Mouse (Mus musculus): ENCODE measurements around the gene Atp2b4. TPM values are rescaled to one million over a fixed set of nuclear protein-coding genes. Genes with fewer than 3 reads are reported as not detected.
A peak's percentile ranks its signal among the peaks of the same experiment; 100 is the strongest.

Atp2b4 gene
- polyA plus RNA-seq, 1 experiment from 2014 or later = 13.4 TPM

- Histone ChIP-seq H3K4me2 (ENCODE audit: low read length) (no peak overlapping the region), H3K4me1 (ENCODE audit: control insufficient read depth, insufficient read depth, low read length) (peaks cover 18% of the 10 kb centered on the region), H3K36me3 (ENCODE audit: control insufficient read depth, insufficient read depth, low read length) (no peaks in the 10 kb centered on the region), H3K9ac (ENCODE audit: low read depth, low read length) (no peak overlapping the region), H3K4me3 (ENCODE audit: low read depth, low read length) (no peak overlapping the region), H3K9me3 (replicated peaks; ENCODE audit: control insufficient read depth, low read length, poor library complexity, severe bottlenecking) (no peaks in the 10 kb centered on the region), H3K27ac (ENCODE audit: low read length) (no peak overlapping the region), H3K27me3 (ENCODE audit: control insufficient read depth, insufficient read depth, low read depth, low read length) (no peaks in the 10 kb centered on the region)
- 68% methylated on average over 7 of the region's 7 CpGs for WGBS
- no peak for ATAC-seq
These were observed 25.4 kb upstream of the Atp2b4 start for GRCm38 (mm10) chr1:133826193-133826592.

- Histone ChIP-seq H3K36me3 (ENCODE audit: control insufficient read depth, insufficient read depth, low read length) (no peaks in the 10 kb centered on the region), H3K4me3 (ENCODE audit: low read depth, low read length) (no peak overlapping the region), H3K9ac (ENCODE audit: low read depth, low read length) (no peak overlapping the region), H3K4me2 (ENCODE audit: low read length) (no peak overlapping the region), H3K27ac (ENCODE audit: low read length) (no peak overlapping the region), H3K27me3 (ENCODE audit: control insufficient read depth, insufficient read depth, low read depth, low read length) (no peaks in the 10 kb centered on the region), H3K9me3 (replicated peaks; ENCODE audit: control insufficient read depth, low read length, poor library complexity, severe bottlenecking) (no peaks in the 10 kb centered on the region), H3K4me1 (ENCODE audit: control insufficient read depth, insufficient read depth, low read length) (peaks cover 18% of the 10 kb centered on the region)
- peak; percentile 57; the same call in 1 of the 2 replicates for ATAC-seq
- WGBS = 8% methylated on average over 8 of the region's 8 CpGs
These were observed 24.7 kb upstream of the Atp2b4 start for GRCm38 (mm10) chr1:133825543-133825942.

GRCm38 (mm10) chr1:133825140-133825539 lies 24.3 kb upstream of the Atp2b4 start:
- no peak for ATAC-seq
- Histone ChIP-seq H3K9me3 (replicated peaks; ENCODE audit: control insufficient read depth, low read length, poor library complexity, severe bottlenecking) (no peaks in the 10 kb centered on the region), H3K9ac (ENCODE audit: low read depth, low read length) (no peak overlapping the region), H3K4me2 (ENCODE audit: low read length) (no peak overlapping the region), H3K36me3 (ENCODE audit: control insufficient read depth, insufficient read depth, low read length) (no peaks in the 10 kb centered on the region), H3K4me3 (ENCODE audit: low read depth, low read length) (no peak overlapping the region), H3K27me3 (ENCODE audit: control insufficient read depth, insufficient read depth, low read depth, low read length) (no peaks in the 10 kb centered on the region), H3K27ac (ENCODE audit: low read length) (no peak overlapping the region), H3K4me1 (ENCODE audit: control insufficient read depth, insufficient read depth, low read length) (peaks cover 18% of the 10 kb centered on the region)
- WGBS = 39% methylated on average over 2 of the region's 2 CpGs

GRCm38 (mm10) chr1:133821144-133821543 lies 20.3 kb upstream of the Atp2b4 start:
- 58% methylated on average over 5 of the region's 5 CpGs for WGBS
- Histone ChIP-seq H3K9me3 (replicated peaks; ENCODE audit: control insufficient read depth, low read length, poor library complexity, severe bottlenecking) (no peaks in the 10 kb centered on the region), H3K4me1 (ENCODE audit: control insufficient read depth, insufficient read depth, low read length) (peaks cover 13% of the 10 kb centered on the region), H3K27ac (ENCODE audit: low read length) (no peak overlapping the region), H3K36me3 (ENCODE audit: control insufficient read depth, insufficient read depth, low read length) (no peaks in the 10 kb centered on the region), H3K4me3 (ENCODE audit: low read depth, low read length) (no peak overlapping the region), H3K27me3 (ENCODE audit: control insufficient read depth, insufficient read depth, low read depth, low read length) (no peaks in the 10 kb centered on the region), H3K9ac (ENCODE audit: low read depth, low read length) (no peak overlapping the region), H3K4me2 (ENCODE audit: low read length) (no peak overlapping the region)
- no peak for ATAC-seq

- no peak overlapping the region for H3K4me3 ChIP-seq (ENCODE audit: low read depth, low read length)
- no peaks in the 10 kb centered on the region for H3K36me3 ChIP-seq (ENCODE audit: control insufficient read depth, insufficient read depth, low read length)
- H3K27ac ChIP-seq (ENCODE audit: low read length) = no peak overlapping the region
- H3K4me1 ChIP-seq (ENCODE audit: control insufficient read depth, insufficient read depth, low read length) = peaks cover 7% of the 10 kb centered on the region
- H3K9ac ChIP-seq (ENCODE audit: low read depth, low read length) = no peak overlapping the region
- no peak for ATAC-seq
- no peaks in the 10 kb centered on the region for H3K9me3 ChIP-seq (replicated peaks; ENCODE audit: control insufficient read depth, low read length, poor library complexity, severe bottlenecking)
- H3K4me2 ChIP-seq (ENCODE audit: low read length) = no peak overlapping the region
- H3K27me3 ChIP-seq (ENCODE audit: control insufficient read depth, insufficient read depth, low read depth, low read length) = no peaks in the 10 kb centered on the region
- WGBS = 63% methylated on average over 1 of the region's 2 CpGs
These were observed 19.3 kb upstream of the Atp2b4 start for GRCm38 (mm10) chr1:133820100-133820499.

GRCm38 (mm10) chr1:133818531-133818930 lies 17.7 kb upstream of the Atp2b4 start:
- no peak for ATAC-seq
- H3K27me3 ChIP-seq (ENCODE audit: control insufficient read depth, insufficient read depth, low read depth, low read length) = no peaks in the 10 kb centered on the region
- WGBS = 75% methylated on average over 2 of the region's 2 CpGs

GRCm38 (mm10) chr1:133815747-133816491 lies 15.1 kb upstream of the Atp2b4 start:
- H3K9ac ChIP-seq (ENCODE audit: low read depth, low read length) = no peak overlapping the region
- H3K27me3 ChIP-seq (ENCODE audit: control insufficient read depth, insufficient read depth, low read depth, low read length) = no peaks in the 10 kb centered on the region
- H3K4me3 ChIP-seq (ENCODE audit: low read depth, low read length) = no peak overlapping the region
- H3K9me3 ChIP-seq (replicated peaks; ENCODE audit: control insufficient read depth, low read length, poor library complexity, severe bottlenecking) = no peaks in the 10 kb centered on the region
- 78% methylated on average over 12 of the region's 12 CpGs for WGBS
- no peak overlapping the region for H3K4me2 ChIP-seq (ENCODE audit: low read length)
- no peaks in the 10 kb centered on the region for H3K36me3 ChIP-seq (ENCODE audit: control insufficient read depth, insufficient read depth, low read length)
- ATAC-seq = no peak
- H3K27ac ChIP-seq (ENCODE audit: low read length) = no peak overlapping the region
- H3K4me1 ChIP-seq (ENCODE audit: control insufficient read depth, insufficient read depth, low read length) = no peaks in the 10 kb centered on the region

More at GRCm38 (mm10) chr1:133818531-133818930, 17.7 kb upstream of the Atp2b4 start:
- Histone ChIP-seq H3K9ac (ENCODE audit: low read depth, low read length) (no peak overlapping the region), H3K4me2 (ENCODE audit: low read length) (no peak overlapping the region), H3K4me1 (ENCODE audit: control insufficient read depth, insufficient read depth, low read length) (peaks cover 6% of the 10 kb centered on the region), H3K9me3 (replicated peaks; ENCODE audit: control insufficient read depth, low read length, poor library complexity, severe bottlenecking) (no peaks in the 10 kb centered on the region), H3K27ac (ENCODE audit: low read length) (no peak overlapping the region), H3K36me3 (ENCODE audit: control insufficient read depth, insufficient read depth, low read length) (no peaks in the 10 kb centered on the region), H3K4me3 (ENCODE audit: low read depth, low read length) (no peak overlapping the region)

GRCm38 (mm10) chr1:133809376-133809775 lies 8.5 kb upstream of the Atp2b4 start:
- 53% methylated on average over 5 of the region's 5 CpGs for WGBS
- Histone ChIP-seq H3K27me3 (ENCODE audit: control insufficient read depth, insufficient read depth, low read depth, low read length) (no peaks in the 10 kb centered on the region), H3K36me3 (ENCODE audit: control insufficient read depth, insufficient read depth, low read length) (no peaks in the 10 kb centered on the region), H3K4me2 (ENCODE audit: low read length) (no peak overlapping the region), H3K9ac (ENCODE audit: low read depth, low read length) (no peak overlapping the region), H3K27ac (ENCODE audit: low read length) (no peak overlapping the region), H3K4me1 (ENCODE audit: control insufficient read depth, insufficient read depth, low read length) (no peaks in the 10 kb centered on the region), H3K4me3 (ENCODE audit: low read depth, low read length) (no peak overlapping the region), H3K9me3 (replicated peaks; ENCODE audit: control insufficient read depth, low read length, poor library complexity, severe bottlenecking) (no peaks in the 10 kb centered on the region)
- no peak for ATAC-seq

GRCm38 (mm10) chr1:133808020-133808419 lies 7.2 kb upstream of the Atp2b4 start:
- H3K4me3 ChIP-seq (ENCODE audit: low read depth, low read length) = no peak overlapping the region
- H3K9me3 ChIP-seq (replicated peaks; ENCODE audit: control insufficient read depth, low read length, poor library complexity, severe bottlenecking) = no peaks in the 10 kb centered on the region
- H3K4me1 ChIP-seq (ENCODE audit: control insufficient read depth, insufficient read depth, low read length) = no peaks in the 10 kb centered on the region
- H3K27ac ChIP-seq (ENCODE audit: low read length) = no peak overlapping the region
- no peak for ATAC-seq
- H3K4me2 ChIP-seq (ENCODE audit: low read length) = no peak overlapping the region
- no peaks in the 10 kb centered on the region for H3K27me3 ChIP-seq (ENCODE audit: control insufficient read depth, insufficient read depth, low read depth, low read length)
- H3K9ac ChIP-seq (ENCODE audit: low read depth, low read length) = no peak overlapping the region
- WGBS = 87% methylated on average over 8 of the region's 8 CpGs
- no peaks in the 10 kb centered on the region for H3K36me3 ChIP-seq (ENCODE audit: control insufficient read depth, insufficient read depth, low read length)

All from midbrain, embryonic 16.5 days (tissue).